Mouse (Mus musculus) CH12.LX (cell line): ENCODE measurements around the gene Prkcq. TPM values are rescaled to one million over a fixed set of nuclear protein-coding genes. Genes with fewer than 3 reads are reported as not detected.

Source experiments
- DNase-seq: peaks from one replicate; pipeline ENCODE4 v3.0.0-alpha.2; 2013; ENCODE audit errors: extremely low read depth
- H3K27ac ChIP-seq: 2 replicates; pipeline ENCODE4 v1.5.1; 2012; ENCODE audit warnings: low read depth, mild to moderate bottlenecking, control low read depth, moderate library complexity; ENCODE audit not compliant: insufficient read depth
- H3K27me3 ChIP-seq: replicated peaks from 2 replicates; pipeline ENCODE3; 2012; ENCODE audit warnings: inconsistent platforms
- H3K36me3 ChIP-seq, 2 experiments: replicated peaks in 1 of 2; 2 replicates each; pipeline versions ENCODE3 to v1.6.1; 2012; ENCODE audit warnings: inconsistent platforms in 1 of 2, low read length in 1 of 2, mild to moderate bottlenecking in 1 of 2, mixed read lengths in 1 of 2, moderate library complexity in 1 of 2; ENCODE audit not compliant: control insufficient read depth in 1 of 2, insufficient read depth in 1 of 2
- H3K4me1 ChIP-seq, 2 experiments: 2 replicates each; pipeline ENCODE4 v1.6.1; 2012; ENCODE audit warnings: inconsistent platforms in 1 of 2, moderate library complexity in 1 of 2; ENCODE audit not compliant: insufficient read depth in 2 of 2, control insufficient read depth in 1 of 2
- H3K4me2 ChIP-seq: 2 replicates; pipeline ENCODE4 v1.6.1; 2012; ENCODE audit warnings: low read depth, mild to moderate bottlenecking, control low read depth; ENCODE audit not compliant: poor library complexity, insufficient read depth, severe bottlenecking
- H3K4me3 ChIP-seq, 3 experiments: fragments of 150-350 bp in 1 of 3; sonication (generic) in 1 of 3; replicated peaks in 1 of 3; 2 replicates each; pipeline versions ENCODE3 to v1.5.1; 2011 to 2012; ENCODE audit warnings: low read depth in 2 of 3, low read length in 2 of 3, mild to moderate bottlenecking in 2 of 3, moderate library complexity in 2 of 3, control low read depth in 1 of 3, improper control_type of control experiment in 1 of 3, inconsistent platforms in 1 of 3, mixed read lengths in 1 of 3; ENCODE audit not compliant: poor library complexity in 1 of 3
- H3K79me2 ChIP-seq: replicated peaks from 2 replicates; pipeline ENCODE4 v1.6.1; 2012; ENCODE audit warnings: mild to moderate bottlenecking, moderate library complexity; ENCODE audit not compliant: control insufficient read depth, poor library complexity, insufficient read depth, severe bottlenecking; ENCODE audit errors: extremely low read depth
- H3K9ac ChIP-seq: 2 replicates; pipeline ENCODE4 v1.6.1; 2012; ENCODE audit warnings: low read depth, mild to moderate bottlenecking, control low read depth, moderate library complexity; ENCODE audit not compliant: insufficient read depth
- H3K9me3 ChIP-seq: replicated peaks from 2 replicates; pipeline ENCODE3; 2012; ENCODE audit warnings: low read length, inconsistent platforms, mixed read lengths
- CTCF ChIP-seq, 2 experiments: IDR thresholded peaks in 1 of 2; conservative IDR thresholded peaks in 1 of 2; 2 replicates each; pipeline ENCODE4 v1.5.1; 2011 to 2012; ENCODE audit warnings: low read depth in 2 of 2, low read length in 2 of 2, improper control_type of control experiment in 1 of 2, inconsistent platforms in 1 of 2, mild to moderate bottlenecking in 1 of 2, moderate library complexity in 1 of 2
- EP300 ChIP-seq: IDR thresholded peaks from 2 replicates; pipeline ENCODE4 v1.6.1; 2011; ENCODE audit warnings: low read length, improper control_type of control experiment
- ETS1 ChIP-seq: conservative IDR thresholded peaks from 2 replicates; pipeline ENCODE4 v1.6.1; 2012; ENCODE audit warnings: low read depth, mild to moderate bottlenecking, inconsistent platforms, low read length, improper control_type of control experiment, moderate library complexity
- JUN ChIP-seq: IDR thresholded peaks from 2 replicates; pipeline ENCODE4 v1.6.1; 2011; ENCODE audit warnings: low read depth, mild to moderate bottlenecking, low read length, improper control_type of control experiment, moderate library complexity; ENCODE audit not compliant: insufficient read depth
- JUND ChIP-seq: conservative IDR thresholded peaks from 2 replicates; pipeline ENCODE4 v1.6.1; 2011; ENCODE audit warnings: low read depth, low read length, improper control_type of control experiment
- MAZ ChIP-seq: IDR thresholded peaks from 2 replicates; pipeline ENCODE4 v1.6.1; 2012; ENCODE audit warnings: low read depth, mild to moderate bottlenecking, inconsistent platforms, low read length, improper control_type of control experiment, moderate library complexity
- MEF2A ChIP-seq: IDR thresholded peaks from 2 replicates; pipeline ENCODE4 v1.6.1; 2014; ENCODE audit warnings: low read depth, mild to moderate bottlenecking, inconsistent platforms, low read length, improper control_type of control experiment, borderline replicate concordance
- MYC ChIP-seq: IDR thresholded peaks from 2 replicates; pipeline ENCODE4 v1.6.1; 2011; ENCODE audit warnings: low read depth, mild to moderate bottlenecking, improper control_type of control experiment, low read length
- NELFE ChIP-seq: IDR thresholded peaks from 2 replicates; pipeline ENCODE4 v1.6.1; 2011; ENCODE audit warnings: low read depth, low read length, improper control_type of control experiment
- SIN3A ChIP-seq: IDR thresholded peaks from 2 replicates; pipeline ENCODE4 v1.6.1; 2012; ENCODE audit warnings: low read length, improper control_type of control experiment, inconsistent platforms
- UBTF ChIP-seq: IDR thresholded peaks from 2 replicates; pipeline ENCODE4 v1.6.1; 2012; ENCODE audit warnings: low read depth, mild to moderate bottlenecking, inconsistent platforms, low read length, improper control_type of control experiment, moderate library complexity
- USF1 ChIP-seq: IDR thresholded peaks from 2 replicates; pipeline ENCODE4 v1.6.1; 2014; ENCODE audit warnings: low read depth, mild to moderate bottlenecking, inconsistent platforms, low read length, improper control_type of control experiment
- USF2 ChIP-seq: conservative IDR thresholded peaks from 2 replicates; pipeline ENCODE4 v1.6.1; 2011; ENCODE audit warnings: low read depth, low read length, improper control_type of control experiment
- ZMIZ1 ChIP-seq: IDR thresholded peaks from 2 replicates; pipeline ENCODE4 v1.6.1; 2012; ENCODE audit warnings: low read depth, mild to moderate bottlenecking, inconsistent platforms, low read length, improper control_type of control experiment
- ZNF384 ChIP-seq: IDR thresholded peaks from 2 replicates; pipeline ENCODE4 v1.6.1; 2012; ENCODE audit warnings: low read depth, low read length, improper control_type of control experiment, inconsistent platforms
- dilution Hi-C: fragments of 300-500 bp; cut with MboI; formaldehyde crosslinking; loops from 2 replicates; pipeline ENCODE4 v1.14.3; 2020; ENCODE audit warnings: low sequenced_read_pairs; ENCODE audit not compliant: extremely low pct_unique_long_range_greater_than_20kb, extremely low pct_ligation_motif_present
- in situ Hi-C: fragments of 300-500 bp; cut with MboI; formaldehyde crosslinking; loops from 3 replicates; pipeline ENCODE4 v1.14.3; 2019; ENCODE audit warnings: low sequenced_read_pairs, low pct_ligation_motif_present, low pct_unique_long_range_greater_than_20kb, mixed read lengths
- polyA plus RNA-seq: library from polyadenylated mRNA; unstranded; fragments of >175 nt; gene quantifications from 2 replicates; pipeline ENCODE4 v1.2.1, GENCODE M21; 2012; ENCODE audit warnings: low read depth; ENCODE audit not compliant: insufficient read length
- total RNA-seq, 2 experiments: library from RNA; depleted of rRNA; stranded (reverse); fragments of 300-350 nt in 1 of 2; fragments of >200 nt in 1 of 2; gene quantifications; 2 replicates each; pipeline ENCODE4 v1.2.3; 2012 to 2014

The Prkcq gene
- total and polyA plus RNA-seq, 3 experiments: not detected

DNA sequence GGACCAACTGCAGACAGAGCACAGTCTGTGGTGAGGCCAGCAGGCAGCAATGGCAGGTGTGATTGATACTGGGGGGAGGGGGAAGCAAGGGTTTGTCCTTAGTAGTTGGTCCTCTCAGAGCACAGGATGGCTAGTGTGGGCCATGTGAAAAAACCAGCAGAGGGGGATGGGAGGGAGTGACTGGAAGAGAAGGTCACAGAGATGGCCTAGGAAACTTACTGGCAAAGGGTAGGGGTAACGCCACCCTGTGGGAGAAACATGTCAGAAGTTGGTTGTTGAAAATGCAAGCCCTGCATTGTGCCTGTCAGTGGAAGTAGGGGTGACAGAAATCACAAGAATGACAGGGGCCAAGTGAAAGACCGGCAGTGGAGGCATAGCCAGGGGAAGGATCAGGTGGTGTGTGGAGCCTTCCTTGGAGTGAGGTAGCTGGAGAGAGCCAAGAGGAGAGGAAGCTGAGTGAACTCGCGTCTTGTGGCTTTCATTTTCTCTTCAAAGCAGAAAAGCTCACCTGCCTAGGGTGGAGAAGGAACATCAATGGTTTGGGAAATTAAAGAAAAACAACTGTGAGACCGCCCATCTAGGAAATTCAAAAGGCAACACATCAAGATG is 22.9 kb downstream of the Prkcq start:
- no peaks in the 10 kb centered on the region for H3K36me3 ChIP-seq
- H3K9me3 ChIP-seq: no peaks in the 10 kb centered on the region
- dilution Hi-C loops (no loop called here), in situ Hi-C loops (no loop called here)
- no peaks in the 10 kb centered on the region for H3K79me2 ChIP-seq
- H3K4me1 ChIP-seq: peaks cover 0 to 48% of the 10 kb centered on the region in 2 experiments; a peak in 2 of 4 replicates
- H3K9ac ChIP-seq: no peak overlapping the region
- no peak overlapping the region for H3K4me2 ChIP-seq
- H3K27me3 ChIP-seq: no peaks in the 10 kb centered on the region
- TF ChIP-seq ZMIZ1 (no peak), NELFE (no peak)
- DNase-seq: no peak
- H3K4me3 ChIP-seq: no peak overlapping the region
- H3K27ac ChIP-seq: no peak overlapping the region

DNA sequence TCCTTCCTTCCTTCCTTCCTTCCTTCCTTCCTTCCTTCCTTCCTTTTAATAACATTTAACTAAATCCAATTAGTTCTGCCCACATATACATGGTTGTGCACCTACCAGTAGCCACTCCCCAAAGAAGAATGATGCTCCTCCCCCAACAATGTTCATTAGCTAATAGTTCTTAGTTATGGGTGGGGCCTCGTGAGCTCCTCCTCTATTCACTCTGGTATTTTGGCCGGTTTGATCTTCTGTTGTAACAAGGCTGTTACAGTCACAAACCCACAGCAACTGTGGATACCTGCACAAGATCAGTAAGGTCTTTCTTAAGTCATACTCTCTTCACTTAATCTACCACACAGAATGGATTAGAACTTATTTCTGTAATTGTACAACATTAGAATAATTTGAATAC is 24.2 kb downstream of the Prkcq start:
- no peaks in the 10 kb centered on the region for H3K27me3 ChIP-seq
- H3K4me1 ChIP-seq: peaks cover 0 to 48% of the 10 kb centered on the region in 2 experiments; a peak in 2 of 4 replicates
- no peaks in the 10 kb centered on the region for H3K36me3 ChIP-seq
- no peak overlapping the region for H3K4me2 ChIP-seq
- H3K27ac ChIP-seq: no peak overlapping the region
- dilution Hi-C loops: no loop called here
- no peak overlapping the region for H3K9ac ChIP-seq
- no peaks in the 10 kb centered on the region for H3K9me3 ChIP-seq
- no peaks in the 10 kb centered on the region for H3K79me2 ChIP-seq
- no peak for TF ChIP-seq MYC
- no peak for TF ChIP-seq ZNF384
- no peak for TF ChIP-seq ETS1
- in situ Hi-C loops: no loop called here
- H3K4me3 ChIP-seq: no peak overlapping the region
- no peak for DNase-seq

DNA sequence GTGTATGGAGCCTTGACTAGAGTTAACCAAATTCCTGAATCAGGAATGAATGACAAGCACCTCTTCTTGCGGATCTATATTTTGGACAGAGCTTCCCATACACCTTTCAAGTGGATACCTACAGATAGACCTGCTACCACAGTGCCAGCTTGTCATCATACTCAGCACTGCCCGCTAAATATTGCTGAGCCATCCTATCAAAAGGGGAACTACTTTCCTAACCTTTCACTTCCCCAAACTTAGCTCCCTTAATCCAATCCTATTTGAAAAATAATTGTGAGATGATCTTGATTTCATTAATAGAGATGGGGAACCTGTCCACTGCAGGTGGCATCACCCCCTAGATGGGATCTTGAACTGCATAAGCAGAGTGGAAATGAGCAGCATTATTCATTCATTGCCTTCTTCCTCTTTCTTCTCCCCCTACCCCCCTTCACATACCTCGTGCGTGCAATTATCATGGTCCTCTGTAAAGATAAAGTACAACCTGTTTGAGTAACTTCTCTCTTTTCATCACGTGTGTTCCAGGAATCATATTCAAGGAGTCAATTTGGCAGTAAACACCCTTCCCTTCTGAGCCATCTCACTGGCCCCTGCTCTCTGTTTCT is 25.1 kb downstream of the Prkcq start:
- dilution Hi-C loops: no loop called here
- DNase-seq: no peak
- Histone ChIP-seq H3K9ac (no peak overlapping the region), H3K79me2 (no peaks in the 10 kb centered on the region), H3K4me3 (no peak overlapping the region), H3K27me3 (no peaks in the 10 kb centered on the region), H3K36me3 (no peaks in the 10 kb centered on the region), H3K9me3 (no peaks in the 10 kb centered on the region), H3K4me1 (peaks cover 0 to 40% of the 10 kb centered on the region in 2 experiments; a peak in 2 of 4 replicates), H3K4me2 (no peak overlapping the region), H3K27ac (no peak overlapping the region)
- in situ Hi-C loops: no loop called here
- no peak for TF ChIP-seq JUND
- TF ChIP-seq EP300: no peak
- TF ChIP-seq UBTF: no peak
- no peak for TF ChIP-seq CTCF (conservative IDR thresholded peaks at IDR 0.05 in 1 of 2, IDR thresholded peaks at IDR 0.05 in 1 of 2; ENCODE audit: low read depth in 2 of 2, low read length in 2 of 2)
- no peak for TF ChIP-seq MEF2A
- TF ChIP-seq USF1: no peak
- TF ChIP-seq MAZ: no peak
- TF ChIP-seq JUN: no peak
- no peak for TF ChIP-seq USF2
- TF ChIP-seq SIN3A: no peak
